Mouse (Mus musculus) CH12.LX (cell line): ENCODE results near the gene Eme2.
"Not testable (repeated sequence)": the region's sequence is repeated elsewhere in the genome, so short reads cannot be mapped to it uniquely, and the experiment has no call there.

Source experiments
- CTCF ChIP-seq, 2 experiments: IDR thresholded peaks in 1 of 2; conservative IDR thresholded peaks in 1 of 2; 2 replicates each; pipeline ENCODE4 v1.5.1; 2011 to 2012; ENCODE audit warnings: low read depth in 2 of 2, low read length in 2 of 2, improper control_type of control experiment in 1 of 2, inconsistent platforms in 1 of 2, mild to moderate bottlenecking in 1 of 2, moderate library complexity in 1 of 2
- EP300 ChIP-seq: IDR thresholded peaks from 2 replicates; pipeline ENCODE4 v1.6.1; 2011; ENCODE audit warnings: low read length, improper control_type of control experiment
- JUND ChIP-seq: conservative IDR thresholded peaks from 2 replicates; pipeline ENCODE4 v1.6.1; 2011; ENCODE audit warnings: low read depth, low read length, improper control_type of control experiment
- MAFK ChIP-seq: IDR thresholded peaks from 2 replicates; pipeline ENCODE4 v1.6.1; 2011; ENCODE audit warnings: low read length, improper control_type of control experiment; ENCODE audit not compliant: insufficient replicate concordance
- SMC3 ChIP-seq: IDR thresholded peaks from 2 replicates; pipeline ENCODE4 v1.6.1; 2011; ENCODE audit warnings: low read depth, low read length, improper control_type of control experiment
- USF1 ChIP-seq: IDR thresholded peaks from 2 replicates; pipeline ENCODE4 v1.6.1; 2014; ENCODE audit warnings: low read depth, mild to moderate bottlenecking, inconsistent platforms, low read length, improper control_type of control experiment

GRCm38 (mm10) chr17:24943589-24943988, 48.7 kb upstream of the Eme2 start:
- TF ChIP-seq JUND; CTCF (conservative IDR thresholded peaks at IDR 0.05 in 1 of 2, IDR thresholded peaks at IDR 0.05 in 1 of 2; ENCODE audit: low read depth in 2 of 2, low read length in 2 of 2); EP300; USF1; SMC3; MAFK: not testable (repeated sequence)
